Mouse (Mus musculus) testis, postnatal 14 days (tissue): ENCODE measurements around the gene Spsb3.
A peak's percentile ranks its signal among the peaks of the same experiment; 100 is the strongest.

Experiments
- DNase-seq: peaks from one replicate; pipeline ENCODE4 v3.0.0; 2021; ENCODE audit warnings: low spot score

The Spsb3 gene

DNA sequence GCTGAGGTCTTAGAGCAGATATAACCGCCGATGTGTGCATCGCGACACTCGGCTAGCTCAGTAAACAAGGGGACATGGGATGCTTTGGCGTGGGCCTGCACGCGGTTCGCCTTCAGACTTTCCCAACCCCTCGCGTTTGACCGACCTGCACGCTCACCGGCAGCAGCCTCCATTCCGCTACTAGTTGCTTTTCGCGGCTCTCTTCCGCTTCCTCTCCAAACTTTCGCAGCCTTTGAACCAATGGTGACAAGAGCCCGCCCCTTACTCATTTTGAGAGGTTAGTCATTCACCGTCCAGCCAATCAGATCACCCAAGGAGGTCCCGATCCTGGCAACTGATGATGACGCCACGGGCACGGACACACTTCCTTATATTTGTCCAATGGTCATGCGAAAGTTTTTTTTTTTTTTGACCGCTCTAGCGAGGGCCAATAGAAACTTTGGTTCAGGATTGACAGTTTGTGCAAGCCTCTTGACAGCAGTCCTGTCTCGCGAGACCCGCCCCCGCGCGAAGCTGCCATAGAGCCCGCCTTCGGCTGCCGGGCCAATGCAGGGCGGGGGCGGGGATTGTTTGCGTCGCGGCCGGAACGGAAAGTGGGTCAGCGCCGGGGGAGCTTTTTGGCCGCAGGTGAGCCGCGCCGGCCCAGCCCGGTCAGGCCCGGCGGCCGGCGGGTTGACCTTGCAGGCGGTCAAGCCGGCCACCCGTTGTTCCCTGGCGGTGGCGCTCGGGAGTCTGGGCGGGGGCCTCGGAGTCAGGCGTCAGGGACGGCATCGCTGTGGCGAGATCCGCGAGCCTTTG is at the start of gene Spsb3, which contains the start of gene Nubp2:
Gene Spsb3, plus strand, starts transcription at position 510 of the 798 bp plus-strand sequence.
Gene Nubp2, minus strand, starts transcription at position 216 of the 798 bp plus-strand sequence.
- peak; percentile 99 for DNase-seq

GRCm38 (mm10) chr17:24839842-24840241 is 46.6 kb upstream of the Spsb3 start, which contains the start of gene Hagh:
Gene Hagh, plus strand, starts transcription at chr17:24840143.
- DNase-seq, result no peak

DNA sequence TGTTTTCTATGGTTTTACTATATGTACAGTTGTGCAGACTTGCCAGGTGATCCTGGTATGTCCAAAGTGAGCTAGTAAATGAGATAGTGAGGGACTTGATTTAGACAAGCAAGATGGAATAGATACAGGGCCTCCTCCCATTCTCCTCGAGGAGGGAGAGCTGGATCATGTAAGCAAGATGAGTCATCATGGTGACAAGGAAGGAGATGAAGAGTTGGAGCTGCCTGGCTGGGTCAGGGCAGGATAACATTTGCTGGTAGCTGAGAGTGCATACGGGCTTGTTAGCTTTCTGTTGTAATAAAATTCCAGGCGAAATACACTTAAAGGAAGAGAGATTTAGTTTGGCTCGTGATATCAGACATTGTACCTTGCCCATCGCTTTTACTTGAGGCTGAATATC is 46.1 kb upstream of the Spsb3 start:
- DNase-seq, result no peak

GRCm38 (mm10) chr17:24841133-24841532 is 45.3 kb upstream of the Spsb3 start:
- no peak for DNase-seq

DNA sequence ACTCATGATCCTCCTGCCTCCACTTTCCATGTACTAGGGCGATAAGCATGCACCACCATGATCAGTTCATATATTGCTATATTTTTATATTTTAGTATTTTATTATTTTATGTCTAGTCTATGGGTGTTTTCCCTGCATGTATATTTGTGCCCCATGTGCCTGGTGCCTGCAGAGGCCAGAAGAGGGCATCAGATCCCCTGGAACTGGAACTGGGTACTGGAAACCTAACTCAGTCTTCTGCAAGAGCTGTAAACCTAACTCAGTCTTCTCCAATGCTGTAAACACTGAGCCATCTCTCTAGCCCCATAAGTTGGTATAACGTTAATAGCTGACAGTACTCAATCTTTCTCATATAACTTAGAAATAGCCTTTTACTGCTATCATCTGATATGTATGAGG is 43.8 kb upstream of the Spsb3 start:
- DNase-seq, result no peak

DNA sequence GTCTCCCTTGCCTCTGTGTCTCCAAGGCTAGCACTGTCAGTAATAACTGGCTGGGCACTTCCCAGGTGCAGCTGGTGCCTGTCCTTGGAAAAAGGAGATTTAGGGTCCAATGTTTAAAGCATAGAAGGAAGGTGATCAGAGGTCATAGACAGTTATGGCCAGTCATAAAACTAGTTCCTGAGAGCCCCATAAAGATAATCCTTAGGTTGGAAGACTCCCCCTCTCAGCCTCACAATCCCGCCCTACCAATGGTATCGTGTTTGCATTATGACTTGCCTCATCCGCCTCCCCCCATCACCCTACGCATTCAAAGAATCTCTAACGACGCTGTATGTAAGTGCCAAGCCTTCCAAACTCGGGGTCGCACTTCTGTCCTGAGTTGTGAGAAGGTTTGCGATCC is 41.9 kb upstream of the Spsb3 start:
- no peak for DNase-seq

- DNase-seq, result no peak
Measured at GRCm38 (mm10) chr17:24847386-24847785, 39.1 kb upstream of the Spsb3 start.

DNA sequence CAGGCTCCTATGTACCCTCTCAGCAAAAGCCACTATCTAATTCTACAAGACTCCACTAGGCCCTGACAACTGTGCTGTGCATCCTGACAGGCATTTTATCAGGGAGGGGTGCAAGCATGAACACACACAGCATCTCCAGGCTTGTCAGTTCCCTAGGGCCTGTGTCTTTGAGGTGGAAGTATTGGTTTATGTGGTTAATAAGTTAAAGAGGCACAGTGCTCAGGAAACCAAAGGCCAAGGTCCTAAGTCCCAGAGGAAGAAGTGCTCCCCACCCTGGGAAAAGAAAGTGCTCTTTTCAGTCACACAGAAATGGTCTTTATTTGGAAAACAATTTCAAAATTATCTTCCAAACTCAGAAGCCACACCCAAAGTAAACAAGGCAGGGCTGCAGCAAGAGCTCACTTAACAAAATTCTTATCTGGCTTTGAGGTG is 37.8 kb upstream of the Spsb3 start:
- no peak for DNase-seq

DNA sequence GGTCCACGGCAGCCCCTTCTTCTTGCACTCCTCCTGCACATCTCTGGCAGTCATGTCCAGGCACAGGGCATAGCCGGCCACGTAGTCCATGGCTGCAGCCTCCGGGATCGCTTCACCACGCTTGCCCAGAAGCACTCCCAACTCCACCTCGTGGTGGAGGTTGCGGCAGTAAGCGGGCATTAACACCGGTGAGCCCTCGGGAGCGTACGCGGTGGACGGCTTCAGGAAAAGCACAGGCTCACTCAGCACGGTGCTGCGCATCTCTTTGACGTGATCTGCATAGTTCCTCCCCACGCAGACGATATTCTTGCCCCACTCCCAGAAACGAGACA is 36.7 kb upstream of the Spsb3 start:
- no peak for DNase-seq

GRCm38 (mm10) chr17:24850065-24850772 is 36.2 kb upstream of the Spsb3 start, which contains the start of gene Fahd1:
Gene Fahd1, minus strand, starts transcription at chr17:24850364.
- peak; percentile 95 for DNase-seq

DNA sequence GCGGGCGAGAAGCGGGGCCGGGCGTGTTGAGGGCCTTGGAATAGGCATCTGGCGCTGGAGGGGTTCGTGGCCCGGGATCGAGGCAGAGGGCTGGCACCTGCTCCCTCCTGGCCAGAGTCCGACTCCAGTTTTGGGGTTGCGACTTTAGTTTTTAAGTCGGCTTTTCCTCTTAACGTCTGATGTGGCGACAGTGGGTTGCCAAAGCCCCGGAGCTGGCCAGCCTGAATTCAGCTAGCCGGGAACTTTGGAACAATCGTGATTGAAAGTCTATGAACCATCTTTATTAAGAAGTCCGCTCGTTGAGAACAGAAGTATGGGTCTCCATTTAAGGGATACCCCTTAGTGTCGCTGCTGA is 35.7 kb upstream of the Spsb3 start:
- DNase-seq, result no peak

DNA sequence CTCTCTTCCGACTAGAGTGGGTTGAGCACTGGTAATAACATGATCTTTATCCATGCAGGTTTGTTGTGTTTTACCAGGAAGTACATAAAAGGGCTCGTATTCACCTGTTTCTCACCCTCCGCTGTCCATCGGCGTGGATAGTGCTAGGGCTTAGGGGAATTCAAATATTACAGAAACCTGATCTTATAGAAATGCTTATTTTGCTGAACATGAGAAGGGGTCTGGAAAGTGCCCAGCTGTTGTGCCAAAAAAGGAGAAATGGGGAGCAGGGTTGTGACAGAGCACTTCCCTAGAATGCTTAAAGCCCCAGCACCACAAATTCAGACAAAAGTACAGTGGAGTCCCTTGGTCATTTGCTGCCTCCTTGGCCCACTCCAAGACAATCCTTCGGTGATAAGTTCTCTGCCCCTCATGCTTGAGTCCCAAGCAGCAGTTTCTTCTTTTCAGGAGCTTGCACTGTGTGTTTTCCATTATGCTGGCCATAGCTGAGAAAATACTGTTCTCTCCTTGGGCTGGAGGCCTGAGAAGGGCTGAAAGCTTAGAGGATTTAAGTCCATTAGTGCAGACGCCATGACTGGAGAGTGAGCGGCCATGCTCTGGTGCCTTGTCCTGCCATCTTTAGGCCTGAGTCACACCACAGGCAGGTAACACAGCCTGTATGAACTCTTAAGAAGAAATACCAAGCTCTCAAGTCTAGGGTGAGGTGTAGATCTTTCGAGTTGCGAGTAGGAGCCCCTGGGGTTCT is 34.9 kb upstream of the Spsb3 start:
- DNase-seq, result no peak

GRCm38 (mm10) chr17:24855838-24856464 is 30.5 kb upstream of the Spsb3 start:
- DNase-seq, result no peak

DNA sequence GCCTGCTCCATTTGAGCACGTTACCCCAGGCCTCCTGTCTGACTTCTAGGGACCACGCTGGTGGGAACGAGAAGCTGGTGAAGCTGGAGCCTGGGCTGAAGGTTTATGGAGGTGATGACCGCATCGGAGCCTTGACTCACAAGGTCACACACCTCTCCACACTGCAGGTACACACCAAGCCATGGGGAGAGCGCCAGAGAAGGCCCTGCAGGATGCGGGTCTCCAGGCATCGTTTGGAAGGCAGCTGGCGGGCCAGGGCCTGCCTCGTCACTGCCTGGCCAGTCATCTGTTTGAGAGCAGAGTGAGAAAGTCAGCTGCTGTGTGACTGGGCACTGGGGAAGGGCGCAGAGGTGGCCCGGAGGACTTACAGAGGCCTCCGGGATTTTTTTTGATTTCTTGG is 29.9 kb upstream of the Spsb3 start:
- DNase-seq, result no peak

DNA sequence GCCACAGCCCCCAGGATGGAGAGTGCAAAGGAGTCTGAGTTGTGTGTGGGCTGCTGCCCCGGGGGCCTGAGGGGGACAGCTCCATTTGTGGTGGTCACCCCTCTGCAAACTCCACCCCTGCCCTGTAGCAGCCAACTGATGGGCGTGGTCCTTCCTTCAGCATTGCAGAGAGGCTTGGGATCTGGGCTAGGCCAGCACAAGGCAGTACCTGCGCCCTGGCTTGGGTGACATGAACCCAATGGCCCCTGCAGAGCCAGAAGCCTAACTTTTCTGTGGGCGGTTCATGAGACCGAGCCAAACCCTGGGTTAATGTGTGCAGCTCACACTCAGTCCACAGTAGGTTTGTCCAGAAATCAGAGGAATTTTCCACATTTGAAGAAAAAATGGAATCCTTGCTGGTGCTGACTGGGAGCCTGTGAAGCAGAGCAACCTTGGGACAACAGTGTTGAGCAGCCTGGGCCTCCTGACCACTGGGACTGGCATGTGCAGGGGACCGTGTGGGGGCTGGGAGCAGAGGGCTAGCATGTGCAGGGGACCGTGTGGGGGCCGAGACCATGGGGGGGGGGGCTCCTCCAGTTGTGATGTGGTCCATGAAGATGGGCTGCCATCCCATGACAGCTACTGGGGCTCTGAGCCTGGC is 28.5 kb upstream of the Spsb3 start:
- DNase-seq, result no peak

DNA sequence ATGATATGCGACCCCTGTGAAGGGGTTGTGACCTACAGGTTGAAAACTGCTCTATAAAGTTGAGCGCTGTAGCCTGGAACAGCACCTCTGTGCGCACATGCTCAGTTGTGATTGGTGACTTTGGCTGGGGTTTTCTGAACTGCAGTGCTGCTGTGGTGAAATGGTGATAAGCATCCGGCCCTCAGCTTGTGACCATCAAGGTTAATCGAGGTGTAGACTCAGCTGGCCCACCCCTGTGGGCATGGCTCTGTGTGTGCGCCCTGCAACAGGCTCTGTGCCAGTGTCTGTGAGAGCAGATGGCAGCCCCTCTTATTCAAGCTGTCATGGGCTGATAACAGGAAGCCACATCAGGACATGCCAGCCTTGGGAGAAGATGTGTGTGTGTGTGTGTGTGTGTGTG is 27.5 kb upstream of the Spsb3 start:
- DNase-seq, result no peak

- DNase-seq, result no peak
Measured at GRCm38 (mm10) chr17:24860076-24860475, 26.4 kb upstream of the Spsb3 start.

- DNase-seq, result peak; percentile 65
Measured at GRCm38 (mm10) chr17:24861785-24862184, 24.7 kb upstream of the Spsb3 start.

- no peak for DNase-seq
Measured at GRCm38 (mm10) chr17:24865776-24866175, 20.7 kb upstream of the Spsb3 start, which contains the start of gene Igfals. Gene Igfals, plus strand, starts transcription at chr17:24865997.

DNA sequence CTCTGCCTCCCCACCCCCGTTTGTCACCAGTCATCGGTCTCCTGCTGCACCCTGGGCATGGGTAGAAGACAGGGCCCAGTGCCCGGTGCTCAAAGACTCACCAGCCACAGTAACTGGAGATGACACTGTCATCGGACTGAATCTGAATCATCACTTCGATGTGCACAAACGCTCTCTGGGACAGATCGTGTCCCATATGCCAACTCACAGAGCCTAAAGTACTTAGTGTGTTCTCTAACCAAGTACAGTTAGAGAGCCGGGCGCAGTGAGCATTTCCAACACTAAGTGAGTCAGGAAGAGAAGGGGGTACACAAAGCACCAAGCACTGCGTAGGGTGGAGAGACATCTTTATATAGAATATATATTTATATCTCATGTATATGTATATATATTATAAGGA is 18.5 kb upstream of the Spsb3 start:
- no peak for DNase-seq

- no peak for DNase-seq
Measured at GRCm38 (mm10) chr17:24873695-24874404, 12.6 kb upstream of the Spsb3 start.
